Mouse (Mus musculus): ENCODE measurements around the gene Mettl3. TPM values are rescaled to one million over a fixed set of nuclear protein-coding genes. Genes with fewer than 3 reads are reported as not detected.
A peak's percentile ranks its signal among the peaks of the same experiment; 100 is the strongest.

Gene Mettl3
- polyA plus RNA-seq, 1 experiment from 2014 or later, result 46.6 TPM

DNA sequence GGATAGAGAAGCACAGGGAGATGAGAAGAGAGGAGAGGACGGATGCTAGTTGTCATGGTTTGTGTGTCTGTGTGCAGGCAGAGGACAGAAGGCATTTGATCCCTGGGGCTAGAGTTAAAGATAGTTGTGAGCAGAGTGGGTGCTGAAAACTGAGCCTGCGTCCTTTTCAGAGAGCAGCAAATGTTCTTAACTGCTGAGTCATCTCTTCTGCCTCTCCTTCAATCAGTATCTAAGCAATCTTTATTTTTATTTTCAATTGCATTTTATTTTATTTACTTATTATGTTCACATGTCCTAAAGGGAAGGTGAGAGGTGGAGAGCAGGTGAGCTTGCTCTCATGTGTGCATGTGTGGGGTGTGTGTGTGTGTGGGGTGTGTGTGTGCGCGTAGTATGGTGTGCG, 21.3 kb downstream of the Mettl3 start:
- no peak for ATAC-seq (ENCODE audit: insufficient read depth)
- Histone ChIP-seq H3K36me3 (ENCODE audit: insufficient read depth) (peaks cover 34% of the 10 kb centered on the region), H3K4me1 (ENCODE audit: insufficient read depth) (no peaks in the 10 kb centered on the region), H3K4me2 (no peak overlapping the region), H3K27ac (ENCODE audit: low read depth) (no peak overlapping the region), H3K9me3 (ENCODE audit: low read depth, low read length) (no peaks in the 10 kb centered on the region), H3K27me3 (ENCODE audit: insufficient read depth, low read length) (no peaks in the 10 kb centered on the region), H3K4me3 (ENCODE audit: low read depth, low read length) (no peak overlapping the region), H3K9ac (no peak overlapping the region)
- DNase-seq, result no peak
- 96% methylated on average over 5 of the region's 5 CpGs for WGBS
- TF ChIP-seq CTCF (IDR thresholded peaks at IDR 0.05; ENCODE audit: low read depth), result no peak

DNA sequence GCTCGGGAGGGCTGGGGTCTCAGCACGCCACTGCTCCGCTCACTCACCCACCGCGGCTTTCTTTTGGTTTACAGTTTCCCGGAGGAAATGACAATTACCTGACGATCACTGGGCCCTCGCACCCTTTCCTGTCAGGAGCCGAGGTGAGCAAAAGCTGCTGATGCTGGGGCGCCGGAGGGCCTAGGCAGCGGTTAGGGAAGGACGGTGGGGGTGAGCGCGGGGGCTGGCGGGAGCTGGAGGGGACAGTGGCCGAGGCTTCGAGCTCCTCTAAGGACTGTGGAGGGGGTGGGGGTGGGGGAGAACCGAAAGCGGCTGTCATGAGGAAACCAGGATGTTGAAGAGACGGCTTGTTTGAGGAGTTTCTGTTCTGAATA, 25.2 kb downstream of the Mettl3 start:
- no peak for TF ChIP-seq CTCF (IDR thresholded peaks at IDR 0.05; ENCODE audit: low read depth)
- DNase-seq (peak; percentile 15), ATAC-seq (ENCODE audit: insufficient read depth) (peak; percentile 32)
- Histone ChIP-seq H3K4me3 (ENCODE audit: low read depth, low read length) (peak overlapping the region; percentile 85), H3K36me3 (ENCODE audit: insufficient read depth) (peaks cover under 1% of the 10 kb centered on the region; the same call in 1 of the 2 replicates), H3K4me2 (peak overlapping the region; percentile 71), H3K27me3 (ENCODE audit: insufficient read depth, low read length) (no peaks in the 10 kb centered on the region), H3K9ac (peak overlapping the region; percentile 83), H3K27ac (ENCODE audit: low read depth) (peak overlapping the region; percentile 72), H3K9me3 (ENCODE audit: low read depth, low read length) (no peaks in the 10 kb centered on the region), H3K4me1 (ENCODE audit: insufficient read depth) (no peaks in the 10 kb centered on the region)
- under 1% methylated on average over 21 of the region's 21 CpGs for WGBS

DNA sequence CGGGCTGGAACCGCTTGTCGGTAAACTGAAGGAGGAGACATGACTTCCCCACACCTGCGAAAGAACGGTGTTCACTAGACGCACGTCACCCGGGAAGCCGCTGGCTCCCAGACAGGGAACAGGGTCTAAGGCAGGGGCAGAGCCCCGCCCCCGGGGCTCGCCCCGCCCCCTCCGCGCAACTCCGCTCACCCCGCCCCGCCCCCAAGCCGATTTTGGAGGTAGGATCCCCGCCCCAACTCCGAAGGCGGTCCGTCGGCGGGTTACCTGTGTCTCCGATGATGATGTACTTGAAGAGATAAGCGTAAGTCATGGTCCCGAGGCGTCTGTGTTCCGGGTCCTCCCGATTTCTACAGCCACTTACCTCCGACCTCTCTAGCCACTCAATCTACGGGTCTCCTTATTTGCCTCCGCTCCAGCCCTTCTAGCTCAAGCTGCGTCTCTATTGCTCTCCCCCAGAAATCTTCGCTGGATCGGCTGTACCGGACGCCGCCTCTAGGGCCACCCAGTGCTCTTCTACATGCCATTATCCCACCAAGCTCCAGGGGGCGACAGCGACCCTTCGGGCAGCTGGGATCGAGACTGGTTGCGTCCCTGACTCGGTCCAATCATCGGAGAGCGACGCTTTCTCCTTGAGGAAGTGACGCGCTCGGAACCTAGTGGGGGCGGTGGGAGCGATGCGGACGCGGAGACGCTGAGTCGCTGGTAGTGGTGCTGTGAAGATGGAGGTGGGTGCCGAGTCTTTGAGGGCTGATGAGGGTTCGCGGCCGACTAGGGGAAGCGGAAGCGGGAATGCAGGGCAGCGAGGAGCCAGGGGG, 25.8 kb downstream of the Mettl3 start, which contains the start of the genes Tox4 and Rab2b:
Tox4 (plus strand) TSS at position 215 of the 815 bp plus-strand sequence.
Rab2b (minus strand) TSS at position 614 of the 815 bp plus-strand sequence.
- Histone ChIP-seq H3K36me3 (ENCODE audit: insufficient read depth) (peaks cover 4% of the 10 kb centered on the region; the same call in 1 of the 2 replicates), H3K4me2 (peak within 1 kb of the TSS; percentile 71), H3K4me1 (ENCODE audit: insufficient read depth) (no peaks in the 10 kb centered on the region), H3K9me3 (ENCODE audit: low read depth, low read length) (no peaks in the 10 kb centered on the region), H3K27me3 (ENCODE audit: insufficient read depth, low read length) (no peaks in the 10 kb centered on the region), H3K4me3 (ENCODE audit: low read depth, low read length) (peak within 1 kb of the TSS; percentile 85), H3K9ac (peak within 1 kb of the TSS; percentile 83), H3K27ac (ENCODE audit: low read depth) (peak within 1 kb of the TSS; percentile 78)
- WGBS, result under 1% methylated on average over 60 of the region's 66 CpGs
- ATAC-seq (ENCODE audit: insufficient read depth), result peak; percentile 99
- peak; percentile 99 for DNase-seq
- peak; percentile 100 for TF ChIP-seq CTCF (IDR thresholded peaks at IDR 0.05; ENCODE audit: low read depth)

DNA sequence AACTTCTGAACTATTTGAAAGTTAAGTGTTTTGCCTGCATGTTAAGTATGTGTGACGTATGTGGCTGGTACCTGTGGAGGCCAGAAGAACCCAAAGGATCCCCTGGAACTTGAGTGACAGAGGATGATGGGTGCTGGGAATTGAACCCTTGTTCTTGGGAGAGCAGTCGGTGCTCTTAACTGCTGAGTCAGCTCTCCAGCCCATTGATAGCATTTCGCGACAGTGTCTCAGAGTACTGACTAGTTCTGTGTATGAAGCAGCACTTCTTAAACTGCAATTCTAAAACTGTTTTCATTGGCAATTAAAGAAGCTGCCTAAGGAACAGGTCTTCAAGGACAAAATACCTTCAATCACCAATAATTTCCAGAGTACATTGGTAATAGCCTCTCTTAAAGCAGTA, 27.7 kb downstream of the Mettl3 start:
- ATAC-seq (ENCODE audit: insufficient read depth), result no peak
- TF ChIP-seq CTCF (IDR thresholded peaks at IDR 0.05; ENCODE audit: low read depth), result no peak
- no peak overlapping the region for H3K4me3 ChIP-seq (ENCODE audit: low read depth, low read length)

DNA sequence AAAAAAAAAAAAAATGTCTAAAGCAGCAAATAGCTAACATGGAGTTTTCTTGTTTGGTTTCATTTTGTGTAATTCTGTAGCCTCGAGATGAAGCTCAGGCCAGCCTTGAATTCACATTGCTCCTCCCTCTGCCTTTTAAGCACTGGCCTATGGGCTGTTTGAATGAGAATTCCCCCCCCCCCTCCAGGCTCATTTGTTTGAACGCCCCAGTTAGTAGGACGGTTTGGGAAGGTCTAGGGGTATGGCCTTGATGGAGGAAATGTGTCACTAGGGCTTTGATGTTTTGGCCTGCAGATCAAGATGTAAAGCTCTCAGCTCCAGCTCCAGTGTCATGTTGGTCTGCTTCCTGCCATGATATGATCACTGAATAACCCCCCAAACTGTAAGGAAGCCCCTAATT, 32.1 kb downstream of the Mettl3 start:
- no peak for ATAC-seq (ENCODE audit: insufficient read depth)
- H3K36me3 ChIP-seq (ENCODE audit: insufficient read depth), result peaks cover 14% of the 10 kb centered on the region; the same call in 1 of the 2 replicates
- 61% methylated on average over 3 of the region's 3 CpGs for WGBS

More for the DNA sequence above, 27.7 kb downstream of the Mettl3 start:
- WGBS, result 85% methylated on average over 4 of the region's 4 CpGs
- no peak overlapping the region for H3K27ac ChIP-seq (ENCODE audit: low read depth)
- DNase-seq, result no peak
- no peaks in the 10 kb centered on the region for H3K27me3 ChIP-seq (ENCODE audit: insufficient read depth, low read length)
- H3K9me3 ChIP-seq (ENCODE audit: low read depth, low read length), result no peaks in the 10 kb centered on the region
- H3K4me2 ChIP-seq, result no peak overlapping the region
- peaks cover 8% of the 10 kb centered on the region; the same call in 1 of the 2 replicates for H3K36me3 ChIP-seq (ENCODE audit: insufficient read depth)
- no peak overlapping the region for H3K9ac ChIP-seq
- no peaks in the 10 kb centered on the region for H3K4me1 ChIP-seq (ENCODE audit: insufficient read depth)

DNA sequence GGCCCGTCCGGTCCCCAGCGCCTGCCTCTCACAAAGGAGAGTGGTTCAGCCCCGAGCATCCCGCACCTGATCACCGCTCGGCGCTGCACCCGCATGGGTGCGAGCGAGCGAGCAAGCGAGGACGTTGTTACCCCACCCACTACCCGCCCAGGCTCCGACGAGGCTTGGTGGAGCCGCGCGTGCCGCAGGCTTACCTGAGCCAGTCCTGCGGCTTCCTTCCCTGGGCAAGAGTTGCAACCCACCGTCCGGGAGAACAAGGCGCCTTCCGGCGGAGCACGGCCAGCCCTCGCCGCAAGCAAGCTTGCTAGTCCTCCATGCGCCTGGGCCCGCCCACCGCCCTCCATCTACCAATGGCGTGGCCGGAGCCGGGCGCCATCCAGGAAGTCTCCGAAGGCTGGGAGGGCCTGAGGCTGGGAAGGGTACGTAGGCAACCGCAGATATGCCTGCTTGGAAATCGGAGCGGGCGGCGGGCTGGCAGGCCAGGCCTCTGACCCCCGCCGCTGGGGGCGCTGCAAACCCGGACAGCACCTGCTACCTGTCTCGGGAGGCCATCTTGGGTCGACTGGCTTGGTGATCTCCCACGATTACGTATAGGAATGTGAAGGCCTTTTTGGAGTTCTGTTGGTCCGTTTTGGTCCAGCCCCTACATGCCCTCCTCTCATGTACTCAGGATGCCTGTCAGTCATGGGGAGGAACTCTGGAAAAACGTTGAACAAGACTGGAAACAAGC, 47.3 kb downstream of the Mettl3 start, which contains the start of gene Chd8:
Chd8 (minus strand) TSS at position 297 of the 730 bp plus-strand sequence.
- no peaks in the 10 kb centered on the region for H3K27me3 ChIP-seq (ENCODE audit: insufficient read depth, low read length)
- ATAC-seq (ENCODE audit: insufficient read depth) (peak; percentile 100), DNase-seq (peak; percentile 98)
- peaks cover 4% of the 10 kb centered on the region; the same call in 1 of the 2 replicates for H3K4me1 ChIP-seq (ENCODE audit: insufficient read depth)
- H3K4me3 ChIP-seq (ENCODE audit: low read depth, low read length), result peak within 1 kb of the TSS; percentile 72
- peak within 1 kb of the TSS; percentile 90 for H3K4me2 ChIP-seq
- H3K9ac ChIP-seq, result peak within 1 kb of the TSS; percentile 79
- H3K9me3 ChIP-seq (ENCODE audit: low read depth, low read length), result no peaks in the 10 kb centered on the region
- peak within 1 kb of the TSS; percentile 92 for H3K27ac ChIP-seq (ENCODE audit: low read depth)
- TF ChIP-seq CTCF (IDR thresholded peaks at IDR 0.05; ENCODE audit: low read depth), result peak; percentile 84
- WGBS, result under 1% methylated on average over 54 of the region's 54 CpGs
- 0 out of 2 replicates have a peak, but pooled peaks cover 7% of the 10 kb centered on the region for H3K36me3 ChIP-seq (ENCODE audit: insufficient read depth)

More for the DNA sequence above, 32.1 kb downstream of the Mettl3 start:
- H3K4me1 ChIP-seq (ENCODE audit: insufficient read depth), result no peaks in the 10 kb centered on the region
- no peak overlapping the region for H3K4me3 ChIP-seq (ENCODE audit: low read depth, low read length)
- no peaks in the 10 kb centered on the region for H3K9me3 ChIP-seq (ENCODE audit: low read depth, low read length)
- no peak for DNase-seq
- H3K27me3 ChIP-seq (ENCODE audit: insufficient read depth, low read length), result no peaks in the 10 kb centered on the region
- no peak for TF ChIP-seq CTCF (IDR thresholded peaks at IDR 0.05; ENCODE audit: low read depth)
- H3K4me2 ChIP-seq, result no peak overlapping the region
- H3K27ac ChIP-seq (ENCODE audit: low read depth), result no peak overlapping the region
- no peak overlapping the region for H3K9ac ChIP-seq

All from lung, embryonic 14.5 days (tissue).